Mouse (Mus musculus) testis, adult 2 months (tissue): ENCODE measurements around the gene Emcn.

Experiments used
- CTCF ChIP-seq: fragments of 200-500 bp; IDR thresholded peaks from 2 replicates; pipeline ENCODE4 v1.5.1; 2012; ENCODE audit warnings: low read depth, mild to moderate bottlenecking, inconsistent platforms, low read length, moderate library complexity; ENCODE audit not compliant: control insufficient read depth, insufficient read depth, insufficient replicate concordance
- POLR2A ChIP-seq: fragments of 200-500 bp; IDR thresholded peaks from 2 replicates; pipeline ENCODE4 v1.6.1; 2012; ENCODE audit warnings: low read depth, mild to moderate bottlenecking, inconsistent platforms, low read length, moderate library complexity; ENCODE audit not compliant: control insufficient read depth

- TF ChIP-seq POLR2A: no peak
- no peak for TF ChIP-seq CTCF
Measured at GRCm38 (mm10) chr3:137298230-137298629, 42.6 kb upstream of the Emcn start.
